Mouse (Mus musculus) left cerebral cortex, postnatal 4 days (tissue): ENCODE measurements at regions not wholly inside any gene's neighbourhood (a gene's known extent, or its start where the extent isn't known, plus 50 kb on each side); places are given as distances from the start of the nearest gene placed in this dataset.

ENCODE experiments used
- DNase-seq: peaks from one replicate; pipeline ENCODE4 v3.0.0-alpha.2; 2022
- intact Hi-C: fragments of 180-260 bp; cut with DNase I; formaldehyde crosslinking; loops from one replicate; pipeline ENCODE4 v1.15.1; 2025

DNA sequence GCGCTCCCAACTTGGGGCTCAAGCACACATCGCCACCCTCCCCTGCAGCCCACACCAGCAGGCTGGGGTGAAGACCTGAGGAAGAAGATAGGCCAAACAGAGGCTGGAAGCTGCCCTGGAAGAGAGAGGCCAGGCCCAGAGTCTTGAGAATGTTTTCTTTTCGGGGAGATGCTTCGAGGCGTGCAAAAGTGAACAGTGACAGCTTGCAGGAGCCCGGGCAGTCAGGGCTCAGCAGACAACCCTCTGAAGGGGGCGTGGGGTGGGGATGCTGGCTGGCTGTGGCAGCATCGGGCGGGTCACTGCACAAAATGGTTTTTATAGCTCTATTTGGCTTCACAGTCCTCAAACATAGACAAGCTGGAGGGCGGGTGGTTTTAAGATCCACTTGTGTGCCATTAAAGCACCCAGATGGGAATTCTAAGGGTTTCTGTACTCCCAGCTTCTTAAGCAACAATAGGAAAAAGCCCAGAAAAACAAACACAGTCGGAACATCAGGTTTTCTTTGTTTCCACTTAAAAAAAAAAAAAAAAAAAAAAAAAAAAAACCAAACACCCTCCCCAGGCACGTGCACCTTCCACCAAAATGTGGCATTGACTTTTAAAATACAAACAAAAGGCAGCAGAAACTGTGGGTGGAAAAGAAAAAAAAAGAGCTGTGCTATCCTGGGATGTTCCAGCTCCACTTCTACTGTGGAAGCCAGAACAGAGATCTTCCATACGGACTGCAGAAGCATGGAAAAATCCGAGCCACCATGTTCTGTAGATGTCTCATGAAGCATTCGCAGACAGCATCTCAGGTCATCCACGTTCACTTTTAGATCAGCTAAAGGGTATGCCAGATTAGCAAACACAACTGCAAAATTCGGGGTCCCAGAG is 123.5 kb downstream of the Ly86 start:
- intact Hi-C loops: no loop called here
- peak; percentile 71 for DNase-seq

- intact Hi-C loops: no loop called here
- DNase-seq: peak; percentile 52
These were observed 125.4 kb downstream of the Ly86 start for GRCm38 (mm10) chr13:37470230-37470907.

- intact Hi-C loops: no loop called here
- no peak for DNase-seq
These were observed 128.4 kb downstream of the Ly86 start for GRCm38 (mm10) chr13:37473359-37473758.

- no peak for DNase-seq
- intact Hi-C loops: no loop called here
These were observed 130.8 kb downstream of the Ly86 start for GRCm38 (mm10) chr13:37475804-37476203.

DNA sequence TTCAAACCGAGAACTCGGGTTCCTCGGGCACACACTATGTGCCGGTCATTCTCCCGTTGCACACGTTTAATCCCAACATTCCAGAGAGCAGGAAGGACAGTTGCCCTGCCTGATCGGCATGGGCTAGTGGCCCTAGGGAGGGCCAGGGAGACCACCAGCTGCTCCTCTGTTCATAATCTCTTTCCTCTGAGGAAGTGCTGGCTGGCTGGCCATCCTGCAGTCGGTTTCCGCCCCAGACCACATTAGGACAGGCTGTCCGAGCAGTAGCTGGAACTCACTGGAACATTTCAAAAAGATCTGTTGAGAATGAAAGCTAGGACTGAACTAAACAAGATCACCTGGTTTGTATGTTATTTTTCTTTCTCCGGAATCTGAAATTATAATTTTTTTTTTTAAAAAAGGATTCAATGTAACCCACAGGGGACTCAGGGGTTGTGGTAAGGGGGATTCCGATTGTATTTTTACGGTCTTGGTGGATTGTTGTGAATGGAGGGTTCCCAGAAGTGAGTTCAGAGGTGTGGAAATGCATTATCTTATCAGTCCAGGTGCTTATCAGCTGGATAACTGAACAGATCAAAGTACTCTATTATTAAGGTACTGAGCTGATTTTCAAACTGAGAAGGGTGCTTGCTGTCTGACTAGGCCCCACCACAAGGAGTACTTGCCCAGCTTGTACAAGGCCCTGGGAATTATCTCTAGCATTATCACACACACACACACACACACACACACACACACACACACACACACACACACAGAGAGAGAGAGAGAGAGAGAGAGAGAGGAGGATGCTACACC is 131.4 kb downstream of the Ly86 start:
- no peak for DNase-seq
- intact Hi-C loops: no loop called here

DNA sequence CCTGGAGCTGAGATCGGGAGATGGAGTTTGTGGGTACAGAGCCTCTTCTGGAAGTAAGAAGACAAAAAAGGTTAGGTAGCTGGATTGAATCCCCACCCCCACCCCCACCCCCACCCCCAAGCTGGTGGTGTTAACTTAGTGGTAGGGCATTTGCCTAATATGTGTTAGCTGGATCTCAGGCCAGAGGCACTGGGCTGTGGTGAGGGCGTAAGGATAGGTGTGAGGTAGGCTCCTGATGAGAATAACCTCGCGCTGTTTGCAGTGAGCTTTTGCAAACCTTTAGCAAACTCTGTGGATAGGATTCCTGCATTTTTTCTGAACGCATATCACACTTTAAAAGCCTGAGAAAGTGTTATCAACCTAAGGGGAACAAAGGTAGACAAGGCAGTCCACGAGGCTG is 132.3 kb downstream of the Ly86 start:
- no peak for DNase-seq
- intact Hi-C loops: no loop called here

DNA sequence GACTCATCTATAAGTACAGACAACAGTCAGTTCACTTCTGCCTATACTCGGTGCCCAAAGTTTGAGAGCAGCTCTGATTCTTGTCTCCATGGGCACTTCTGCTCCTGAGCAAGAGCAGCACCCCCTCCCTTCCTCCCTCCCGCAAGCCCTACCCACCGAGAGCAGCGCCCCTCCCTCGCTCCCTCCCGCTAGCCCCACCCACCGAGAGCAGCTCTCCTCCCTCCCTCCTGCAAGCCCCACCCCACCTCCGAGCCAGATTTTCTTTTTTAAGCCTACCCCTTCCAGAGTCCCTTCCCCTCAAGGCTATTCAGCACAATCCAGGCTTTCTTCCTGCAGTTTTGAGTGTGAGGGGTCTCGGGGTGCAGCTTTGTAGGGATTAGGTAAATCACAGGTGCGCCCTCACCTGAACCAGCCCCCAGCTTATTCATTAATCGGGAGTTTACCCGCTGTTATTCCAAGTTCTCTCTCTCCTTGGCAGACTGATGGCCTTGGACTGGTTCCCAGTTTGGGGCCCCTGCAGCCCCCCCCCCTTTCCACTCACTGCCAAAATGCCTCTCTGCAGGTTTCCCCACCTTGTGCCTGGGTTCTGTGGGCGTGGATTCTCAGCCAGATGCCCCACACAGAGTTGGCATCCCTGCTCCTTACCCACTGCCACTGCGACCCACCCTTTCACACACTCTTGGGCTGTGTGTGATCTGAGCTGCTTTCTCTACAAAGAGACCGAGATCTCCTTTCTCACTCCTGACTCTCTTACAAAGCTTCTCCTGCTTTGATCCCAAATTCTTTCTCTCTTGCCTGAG is 132.9 kb downstream of the Ly86 start:
- intact Hi-C loops: no loop called here
- peak; percentile 70 for DNase-seq

DNA sequence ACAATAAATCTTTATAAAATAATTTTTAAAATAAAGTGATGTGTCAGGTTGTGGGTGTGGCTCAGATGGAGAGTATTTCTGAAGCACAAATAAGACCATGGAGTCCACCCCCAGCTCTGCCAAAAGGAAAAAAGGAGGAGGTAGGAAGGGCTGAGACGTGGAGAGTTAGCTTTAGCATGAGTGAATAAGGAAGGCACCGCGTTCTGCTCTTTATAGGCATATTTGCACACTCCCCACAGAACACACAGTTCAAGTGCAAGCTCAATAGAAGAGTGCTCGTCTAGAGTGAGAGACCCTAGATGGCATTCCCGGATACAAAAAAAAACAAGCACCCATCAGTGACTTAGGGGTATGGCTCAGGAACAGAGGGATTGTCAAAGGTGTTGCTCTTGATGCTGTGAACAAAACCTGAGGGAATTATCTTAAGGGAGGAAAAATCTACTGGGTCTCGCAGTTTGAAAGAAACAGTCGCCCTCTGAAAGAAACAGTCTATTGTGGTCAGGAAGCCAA is 134.2 kb downstream of the Ly86 start:
- intact Hi-C loops: no loop called here

DNA sequence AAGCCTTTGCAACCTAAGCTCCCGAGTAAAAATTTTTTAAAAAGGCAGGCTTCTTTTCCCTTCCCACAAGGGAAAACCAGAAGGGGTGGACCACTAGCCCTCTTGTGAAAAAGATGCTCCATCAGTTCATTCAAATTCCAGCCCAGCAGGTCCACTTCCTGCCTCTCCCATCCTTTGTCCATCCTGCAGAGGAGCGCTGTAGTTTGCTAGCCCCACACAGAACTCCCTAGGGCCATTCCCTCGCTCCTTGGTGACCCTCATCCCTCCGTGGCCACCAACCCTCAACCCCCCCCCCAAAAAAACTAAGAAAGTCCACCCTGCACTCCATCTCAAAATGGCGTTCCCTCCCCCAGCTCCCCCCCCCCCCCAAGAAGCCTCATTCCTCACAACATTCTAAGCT is 136.5 kb downstream of the Ly86 start:
- DNase-seq: no peak
- intact Hi-C loops: no loop called here

More for the DNA sequence above, 134.2 kb downstream of the Ly86 start:
- DNase-seq: no peak

DNA sequence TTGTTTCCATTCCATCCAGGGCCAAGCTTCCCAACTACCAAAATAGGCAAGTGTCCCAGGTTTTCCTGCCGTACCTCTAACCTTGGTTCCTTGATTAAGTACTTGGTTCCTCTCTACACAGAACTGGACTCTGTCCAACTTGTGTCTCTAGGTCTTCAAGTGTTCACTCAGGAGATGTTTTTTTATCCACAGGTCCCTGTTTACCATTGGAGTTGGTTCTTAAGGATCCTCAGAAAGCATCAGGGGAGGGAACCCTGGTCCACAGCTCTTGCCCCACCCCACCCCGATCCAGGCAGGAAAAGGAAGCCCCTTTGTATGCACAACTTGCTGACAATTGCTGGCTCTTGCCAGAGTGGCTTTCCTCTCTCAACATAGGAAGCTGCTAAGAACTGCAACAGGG is 137.0 kb downstream of the Ly86 start:
- intact Hi-C loops: no loop called here

GRCm38 (mm10) chr13:37482589-37482988 is 137.6 kb downstream of the Ly86 start:
- DNase-seq: peak; percentile 61
- intact Hi-C loops: no loop called here

More for the DNA sequence above, 137.0 kb downstream of the Ly86 start:
- DNase-seq: no peak

DNA sequence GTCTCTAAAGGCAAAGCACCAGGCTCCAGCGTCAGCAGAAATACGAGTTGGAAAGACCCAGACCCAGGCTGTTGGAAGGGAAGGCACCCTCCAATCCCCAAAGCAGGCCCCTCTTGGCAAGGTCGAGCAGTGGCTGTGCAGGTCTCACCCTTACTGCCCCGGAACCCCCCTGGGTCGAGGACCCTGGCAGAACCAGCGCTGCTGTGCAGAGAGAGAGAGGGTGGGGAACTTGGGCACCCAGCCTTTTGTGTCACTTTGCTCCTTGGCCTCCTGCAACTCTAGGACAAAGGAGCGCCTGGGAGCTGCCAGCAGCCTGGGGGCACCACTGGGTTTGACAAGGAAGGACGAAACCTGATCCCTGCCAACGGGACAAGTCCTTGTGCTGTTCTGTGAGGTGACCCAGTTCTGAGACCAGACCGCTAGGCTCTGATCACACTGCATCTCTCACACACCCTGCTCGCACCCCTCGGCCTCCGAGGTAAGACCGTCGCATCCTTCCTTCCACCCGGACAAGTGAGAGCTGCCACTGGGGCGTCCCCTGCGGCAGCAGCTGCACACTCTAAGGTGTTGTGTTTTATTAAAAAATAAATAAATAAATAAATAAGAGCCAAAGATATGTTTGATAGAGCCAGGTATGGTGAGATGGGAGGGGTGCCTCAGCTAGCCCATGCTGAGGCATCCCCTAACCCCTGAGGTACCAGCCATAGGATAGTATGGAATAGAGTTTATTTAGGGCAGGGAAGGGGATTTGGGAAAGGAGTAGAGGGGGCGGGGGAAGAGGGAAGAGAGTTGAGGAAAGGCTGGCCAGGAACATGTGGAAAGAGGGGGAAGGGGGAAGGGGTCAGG is 138.2 kb downstream of the Ly86 start:
- intact Hi-C loops: no loop called here
- peak; percentile 39 for DNase-seq

DNA sequence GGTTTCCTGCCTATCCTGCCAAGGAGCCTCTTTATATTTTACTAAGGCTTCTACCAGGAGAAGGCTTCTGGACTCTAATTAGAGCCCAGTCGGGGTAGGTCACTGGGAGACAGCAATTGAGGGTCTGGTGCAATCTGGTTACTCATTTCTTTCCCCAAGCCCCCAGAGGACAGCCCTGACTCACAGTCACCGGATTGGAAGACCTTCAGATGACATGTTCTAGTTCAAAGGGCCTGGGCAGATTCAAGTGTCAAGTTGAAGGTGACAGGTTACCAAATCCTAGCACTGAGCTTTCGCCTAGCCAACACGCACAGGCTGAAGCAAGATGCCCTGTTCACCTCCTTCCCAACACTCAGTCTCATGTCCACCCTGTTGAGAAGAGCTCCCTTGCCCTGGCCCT is 139.6 kb downstream of the Ly86 start:
- DNase-seq: no peak
- intact Hi-C loops: no loop called here

DNA sequence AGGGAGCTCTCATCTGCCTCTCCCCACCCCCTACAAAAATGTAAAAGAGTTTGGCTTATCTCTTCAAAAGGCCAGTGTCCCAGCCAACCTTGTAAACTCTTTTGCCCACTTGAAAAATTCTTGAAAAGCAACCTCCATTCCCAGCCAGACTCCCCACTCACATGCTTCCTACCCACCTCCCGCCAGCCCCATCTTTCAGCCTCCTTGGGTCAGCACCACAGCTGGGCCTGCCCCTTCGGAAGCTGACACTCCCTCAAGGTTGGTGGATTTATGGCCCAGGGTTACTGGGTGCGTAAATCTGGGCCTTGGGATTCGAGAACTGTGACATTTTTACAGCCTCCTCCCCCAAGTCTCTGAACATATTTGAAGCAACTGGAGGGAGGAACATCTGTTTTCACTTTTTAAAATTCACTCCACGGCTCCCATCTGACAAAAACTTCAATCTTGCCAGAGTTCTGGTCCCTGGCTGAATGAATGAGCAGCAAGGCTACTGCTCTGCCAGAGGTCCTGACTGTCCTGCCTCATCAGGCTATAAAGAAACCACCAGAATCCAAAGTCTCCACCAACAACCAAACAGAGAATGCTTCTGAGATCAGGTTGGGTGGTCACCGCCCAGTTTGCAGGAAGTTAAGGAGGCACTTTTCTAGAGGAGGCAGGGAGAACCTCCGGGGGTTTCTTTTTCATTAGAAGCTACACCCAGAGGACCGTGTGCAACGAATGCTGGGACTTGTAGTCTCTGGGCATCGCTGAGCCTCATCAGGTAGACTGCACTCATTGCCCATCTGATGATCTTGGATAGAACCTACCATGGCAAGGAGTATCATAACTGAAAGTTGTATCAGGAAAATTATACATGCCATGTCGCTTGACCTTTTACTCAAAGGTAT is 147.3 kb downstream of the Ly86 start:
- no peak for DNase-seq
- intact Hi-C loops: no loop called here

DNA sequence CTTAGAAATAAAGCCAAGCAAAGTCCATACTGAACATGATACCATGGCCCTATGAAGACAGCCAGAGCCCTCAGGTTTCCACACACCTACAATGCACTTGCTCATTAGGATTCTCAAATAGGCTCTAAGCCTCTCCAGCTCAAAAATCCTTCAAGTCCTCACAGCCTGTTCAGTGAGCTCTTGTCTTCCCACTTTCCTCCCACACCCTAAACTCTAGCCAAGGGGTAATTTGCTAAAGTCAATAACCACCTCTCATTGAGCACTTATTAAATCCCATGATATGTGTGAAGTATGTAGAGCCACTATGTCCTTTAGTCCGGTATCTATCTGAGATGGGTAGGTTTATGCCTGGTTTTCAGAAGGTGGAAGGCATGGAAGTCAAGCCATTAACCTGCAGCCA is 148.3 kb downstream of the Ly86 start:
- intact Hi-C loops: no loop called here
- no peak for DNase-seq

- no peak for DNase-seq
- intact Hi-C loops: no loop called here
These were observed 150.4 kb downstream of the Ly86 start for GRCm38 (mm10) chr13:37495272-37495932.

- DNase-seq: no peak
- intact Hi-C loops: no loop called here
These were observed 153.0 kb downstream of the Ly86 start for GRCm38 (mm10) chr13:37497986-37498385.
